Mouse (Mus musculus): ENCODE data around the gene Ttc28.

The Ttc28 gene

DNA sequence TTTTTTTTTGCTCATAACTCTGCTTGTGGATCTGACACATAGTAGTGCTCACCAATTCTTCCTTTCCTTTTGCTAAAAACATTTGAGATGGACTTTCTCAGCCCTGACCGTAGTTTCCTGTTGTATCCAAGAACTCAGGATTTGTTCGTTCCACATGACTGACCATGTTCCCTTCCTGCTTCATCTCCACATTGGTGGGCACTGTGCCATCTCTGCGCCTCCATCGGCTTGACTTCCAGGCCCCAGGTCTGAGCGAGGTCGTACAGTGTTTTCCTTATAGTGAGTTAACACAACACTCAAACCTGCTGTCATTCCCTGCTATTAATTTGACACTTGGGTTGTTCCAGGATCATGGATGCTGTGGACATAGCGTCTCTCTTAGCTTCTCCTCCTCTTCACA is 225.2 kb downstream of the Ttc28 start:
- no peak for DNase-seq

DNA sequence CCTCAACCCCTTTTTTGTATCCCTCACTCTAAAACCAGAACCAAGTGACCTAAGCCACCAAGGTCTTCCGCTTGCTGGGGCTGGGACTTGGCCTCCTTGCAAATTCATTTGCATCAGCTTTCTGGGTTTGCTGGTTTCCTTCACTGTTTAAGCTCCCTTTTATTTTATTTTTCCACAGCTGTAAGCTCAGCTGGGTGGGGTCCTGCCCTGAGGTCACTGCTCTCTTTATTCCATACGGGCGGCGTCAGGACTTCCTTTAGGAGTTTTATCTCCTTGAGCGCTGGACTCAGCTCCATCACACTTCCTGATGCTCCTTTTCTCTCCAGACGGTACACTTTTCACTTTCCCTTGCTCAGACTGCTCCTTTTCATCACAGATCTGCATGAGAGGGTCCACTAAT is 231.8 kb downstream of the Ttc28 start:
- no peak for DNase-seq

DNA sequence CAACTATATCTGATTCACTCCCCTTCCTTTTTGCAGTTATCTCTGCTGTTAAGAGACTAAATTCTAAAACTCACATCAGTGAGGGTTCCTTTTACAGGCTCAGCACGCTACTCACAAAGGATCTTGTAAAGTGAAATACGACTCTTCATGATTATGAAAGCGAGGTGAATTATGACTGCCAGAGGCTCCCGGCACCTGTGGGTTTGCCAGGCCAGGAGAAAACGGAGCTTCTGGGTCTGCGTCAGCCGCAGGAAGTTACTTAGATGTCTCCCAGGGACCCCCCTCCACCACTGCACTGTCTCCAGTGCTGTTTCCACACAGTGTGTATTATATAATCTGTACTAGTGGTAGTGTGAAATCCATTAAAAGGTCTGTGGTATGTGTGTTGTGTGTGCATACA is 233.6 kb downstream of the Ttc28 start:
- peak; percentile 26 for DNase-seq

DNA sequence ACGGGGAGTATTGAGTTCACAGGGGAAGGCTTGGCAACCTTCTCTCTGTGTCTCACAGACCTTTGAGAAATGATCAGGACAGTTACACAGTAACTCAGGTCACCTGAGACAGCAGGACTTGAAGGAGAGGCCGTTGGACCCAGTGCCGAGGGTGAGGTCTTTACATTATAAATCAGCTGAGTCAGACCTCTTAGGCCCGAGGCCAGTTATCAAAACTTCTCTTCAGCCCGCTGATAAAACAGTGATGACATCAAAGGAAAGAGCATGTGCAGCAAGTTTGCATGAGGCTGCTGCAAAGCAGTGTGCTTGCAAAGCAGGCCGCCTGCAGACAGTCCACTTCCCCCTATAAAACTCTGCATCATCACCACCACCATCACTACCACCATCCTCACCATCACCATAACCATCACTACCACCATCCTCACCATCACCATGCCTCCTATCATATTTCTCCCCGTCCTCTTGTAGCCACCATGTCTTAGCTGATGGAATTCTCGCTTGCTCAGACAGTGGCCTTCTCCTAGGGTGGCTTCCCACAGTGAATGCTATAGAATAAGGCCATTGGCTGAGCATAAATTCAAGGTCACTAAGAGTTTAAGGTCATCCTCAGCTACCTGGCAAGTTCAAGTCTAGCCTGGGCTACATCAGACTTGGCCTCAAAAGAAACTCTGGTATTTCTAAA is 234.2 kb downstream of the Ttc28 start:
- DNase-seq = no peak

DNA sequence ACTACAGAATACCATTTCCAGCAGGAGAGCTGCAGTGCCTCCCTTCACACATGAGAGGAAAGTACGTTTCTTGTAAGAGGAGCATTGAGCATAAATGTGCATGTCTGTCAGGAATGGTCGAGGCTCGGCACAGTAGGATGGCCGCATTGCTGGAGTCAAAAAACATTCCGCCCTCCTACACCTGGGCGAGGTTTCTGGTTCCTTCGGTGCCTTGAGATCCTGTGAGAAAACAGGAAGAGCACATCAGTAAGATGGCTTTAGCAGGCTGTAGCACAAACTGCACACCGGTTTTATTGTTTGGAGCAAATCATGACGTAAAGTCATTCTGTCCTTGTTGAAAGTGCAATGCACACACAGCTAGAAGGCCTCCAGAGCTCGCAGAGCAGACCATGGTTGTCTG is 235.0 kb downstream of the Ttc28 start:
- no peak for DNase-seq

DNA sequence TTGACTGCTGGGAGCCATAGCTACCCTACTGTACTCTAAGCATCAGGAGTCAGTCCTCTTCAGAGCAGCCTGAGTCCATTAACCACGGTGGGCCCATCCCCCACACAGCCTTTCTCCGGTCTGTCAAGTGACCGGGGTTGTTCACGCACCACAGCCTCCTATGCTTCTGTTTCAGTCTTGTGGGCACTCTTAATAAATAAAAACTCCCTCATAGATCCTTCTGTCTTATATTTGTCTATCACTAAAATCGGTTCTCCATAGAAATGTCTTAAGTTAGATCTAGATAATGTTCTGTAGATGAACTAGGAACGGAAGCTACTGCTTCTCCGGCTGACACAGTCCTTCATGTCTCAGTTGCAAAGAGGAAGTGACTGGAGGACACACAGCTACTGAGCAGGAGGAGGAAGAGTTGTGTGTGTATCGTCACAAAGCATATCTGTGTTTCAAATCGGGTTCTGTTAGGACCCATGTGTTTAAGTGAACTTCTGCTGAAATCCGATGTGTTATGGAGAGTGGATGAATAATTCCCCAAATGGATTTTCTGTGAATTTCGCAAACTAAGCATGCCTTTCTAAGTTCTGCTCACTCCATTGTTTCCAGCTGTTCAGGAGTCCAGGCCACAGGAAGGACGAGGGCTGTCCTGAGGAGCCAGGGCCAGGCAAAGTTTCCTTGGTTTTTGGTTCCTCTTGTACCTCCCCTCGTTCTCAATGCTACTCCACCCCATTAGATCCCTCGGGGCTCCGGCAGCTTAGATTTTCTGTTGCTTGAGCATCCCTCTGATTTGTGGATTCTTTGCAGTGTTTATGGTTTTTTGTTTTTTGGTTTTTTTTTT is 236.1 kb downstream of the Ttc28 start:
- peak; percentile 58 for DNase-seq

DNA sequence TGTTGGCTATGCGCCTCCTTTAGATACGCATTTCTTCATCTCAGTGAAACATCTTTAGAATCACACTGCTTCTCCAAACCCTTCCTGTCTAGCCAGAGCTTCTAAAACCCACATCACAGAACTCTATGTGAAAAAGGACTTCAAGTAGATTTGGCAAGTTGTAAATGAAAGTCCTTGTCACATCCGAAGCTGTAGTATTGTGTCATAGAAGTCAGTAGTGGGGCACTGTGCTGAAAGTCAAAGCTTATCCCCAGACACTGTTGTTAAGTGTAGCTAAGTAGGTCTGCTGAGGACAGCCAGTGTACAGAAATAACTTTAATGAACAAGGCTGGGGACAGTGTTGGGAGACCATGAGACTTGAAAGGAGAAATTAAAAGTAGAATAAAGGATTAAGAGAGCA is 240.2 kb downstream of the Ttc28 start:
- no peak for DNase-seq

DNA sequence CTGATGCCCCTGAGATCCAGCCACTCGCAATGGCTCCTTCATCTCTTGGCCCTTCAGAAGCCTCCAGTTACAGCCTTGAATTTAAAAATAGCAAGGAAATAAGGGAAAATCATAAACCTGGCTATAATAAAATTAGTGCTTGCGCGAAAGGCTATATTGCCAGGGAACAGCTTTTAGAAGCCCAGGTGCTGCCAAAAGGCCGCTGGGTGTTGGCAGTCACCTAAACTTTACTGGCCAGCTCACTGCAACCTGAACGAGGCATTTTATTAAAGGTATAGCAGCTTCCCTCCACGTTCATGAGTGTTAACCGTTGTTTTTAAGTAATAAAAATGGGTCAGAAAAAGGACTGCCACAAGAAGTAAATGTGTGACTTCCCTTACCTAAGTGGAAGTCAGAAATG is 240.7 kb downstream of the Ttc28 start:
- no peak for DNase-seq

DNA sequence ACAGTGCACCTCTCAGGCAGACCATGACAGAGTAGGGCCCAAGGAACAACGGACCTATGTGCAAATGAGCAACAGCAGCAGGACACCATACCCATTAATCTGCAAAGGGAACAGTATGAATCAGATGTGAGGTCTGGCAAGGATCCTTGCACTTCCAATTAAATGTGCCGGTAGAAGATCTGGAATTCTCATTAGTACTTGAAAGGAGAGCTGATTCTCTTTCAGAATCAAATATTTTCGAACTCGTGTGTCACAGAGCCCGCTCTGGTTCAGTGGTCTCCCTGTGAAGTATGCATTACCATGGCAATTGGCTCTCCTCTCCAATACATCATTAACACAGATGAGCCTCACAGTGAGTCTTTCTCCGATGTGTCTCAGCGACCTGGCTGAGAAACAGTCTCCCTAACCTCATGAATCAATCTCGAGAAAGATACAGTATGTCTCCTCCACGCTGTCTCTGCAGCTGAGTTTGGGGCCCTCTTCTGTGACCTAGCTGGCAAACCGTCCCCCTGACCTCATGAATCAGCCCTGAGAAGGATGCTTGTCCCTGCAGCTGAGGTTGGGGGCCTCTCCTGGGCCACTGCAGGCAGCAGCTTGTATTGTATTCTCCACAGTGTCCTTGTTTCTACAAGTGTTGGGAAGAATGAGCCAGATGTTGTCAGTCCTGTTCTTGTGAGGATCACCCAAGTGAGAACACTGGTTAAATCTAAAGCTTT is 241.3 kb downstream of the Ttc28 start:
- DNase-seq = no peak

DNA sequence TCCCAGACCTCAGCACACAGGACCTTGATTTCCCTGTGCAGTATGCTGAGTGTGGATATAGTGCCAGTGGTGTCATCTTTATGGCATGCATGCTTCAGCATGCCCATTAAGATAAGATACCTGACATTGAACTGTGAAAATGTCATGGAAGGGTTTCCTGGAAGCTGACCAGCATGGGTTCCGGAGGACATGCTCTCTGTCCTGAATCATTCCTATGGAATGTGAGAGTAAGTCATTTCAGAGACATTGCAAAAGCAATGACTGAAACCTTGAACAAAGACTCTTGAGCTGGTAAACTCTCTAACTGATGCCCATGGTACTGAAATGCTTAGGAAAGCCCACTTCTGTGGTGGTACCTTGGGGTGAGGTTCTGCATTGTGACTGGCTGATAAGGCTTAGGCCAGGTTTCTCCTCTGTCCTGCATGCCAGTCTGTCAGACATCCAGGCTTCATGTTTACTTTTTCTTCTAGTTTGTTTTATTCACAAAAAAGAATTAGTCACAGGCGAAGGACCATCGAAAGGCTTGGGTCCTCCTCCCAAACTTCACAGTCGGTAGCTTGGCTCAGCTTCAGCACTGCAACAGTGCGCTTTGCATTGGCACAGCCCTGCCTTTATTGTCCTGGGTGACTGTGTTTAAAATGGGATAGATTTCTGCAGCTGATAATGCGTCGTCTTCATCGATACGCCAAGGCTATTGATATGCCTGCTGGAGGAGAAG is 242.9 kb downstream of the Ttc28 start:
- DNase-seq = no peak

DNA sequence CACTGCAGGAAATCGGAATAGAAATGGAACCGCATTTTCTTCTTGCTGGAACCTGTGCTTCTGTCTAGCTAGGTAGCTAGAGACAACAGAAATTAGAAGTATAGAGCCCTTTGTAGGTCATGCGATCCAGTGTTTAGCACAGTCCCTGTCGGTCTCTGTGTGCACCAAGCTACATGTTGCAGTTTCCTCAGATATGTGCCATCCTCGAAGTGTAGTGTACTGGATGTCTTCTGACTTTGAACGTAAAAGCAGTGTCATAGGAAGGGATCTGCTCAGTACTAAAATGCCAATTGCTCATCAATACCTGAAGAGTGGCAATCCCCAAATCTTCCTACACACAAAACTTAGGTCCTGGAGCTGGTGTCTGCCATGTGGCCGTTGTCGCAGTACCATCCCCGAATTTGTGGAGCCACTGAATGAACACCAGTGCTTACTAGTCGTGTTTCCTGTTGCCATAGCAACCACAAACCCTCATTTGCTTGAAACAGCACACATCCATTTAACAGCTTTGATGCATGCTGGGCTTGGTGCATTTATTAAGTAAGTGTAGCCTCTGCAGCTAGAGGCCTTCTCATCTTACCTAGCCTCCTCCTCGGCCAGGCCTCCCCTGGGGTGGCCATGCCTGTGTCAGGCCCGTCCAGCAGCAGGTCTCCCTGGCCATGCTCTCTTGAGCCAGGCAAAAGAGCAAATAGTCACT is 243.6 kb downstream of the Ttc28 start:
- DNase-seq = no peak

DNA sequence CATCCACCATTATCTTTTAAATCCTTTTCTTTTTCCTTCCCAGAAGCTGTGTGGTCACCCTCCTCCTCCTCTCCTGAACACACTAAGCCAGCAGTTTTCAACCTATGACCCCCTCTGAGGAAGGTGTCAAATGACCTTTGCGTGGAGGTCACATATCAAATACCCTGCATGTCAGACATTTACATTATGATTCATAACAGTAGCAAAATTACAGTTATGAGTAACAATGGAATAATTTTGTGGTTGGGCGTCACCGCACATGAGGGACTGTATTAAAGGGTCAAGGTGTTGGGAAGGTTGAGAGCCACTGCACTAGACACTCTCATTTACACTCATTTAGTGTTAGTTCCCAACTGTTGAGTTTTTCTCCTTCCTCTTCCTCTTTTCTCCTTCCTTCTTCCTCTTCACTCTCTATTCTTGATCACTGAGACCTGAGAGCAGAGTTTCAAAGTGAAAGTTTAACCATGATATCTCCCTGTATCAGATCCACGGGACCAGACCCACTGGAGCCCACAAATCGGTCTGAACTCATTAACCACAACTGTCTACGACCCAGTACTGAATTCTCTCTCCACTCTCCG is 245.1 kb downstream of the Ttc28 start:
- DNase-seq = no peak

DNA sequence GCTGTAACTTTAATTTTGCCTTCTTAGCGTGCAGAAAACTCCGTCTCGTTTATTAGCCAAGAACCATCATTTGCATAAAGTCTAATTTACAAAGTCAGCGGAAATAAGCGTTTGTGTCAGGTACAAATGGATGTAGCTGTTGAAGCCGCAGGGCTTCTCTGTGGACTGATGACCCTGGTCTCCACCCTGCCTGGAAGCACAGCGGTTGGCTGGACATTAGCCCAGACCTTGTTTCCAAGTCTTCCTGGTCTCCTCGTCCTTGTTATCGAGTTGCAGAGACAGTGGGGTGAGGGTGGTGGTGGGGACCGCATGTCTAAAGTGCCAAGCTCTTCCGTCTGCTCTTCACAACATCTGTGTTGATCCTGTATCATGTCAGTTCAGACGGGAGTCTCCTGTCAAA is 246.1 kb downstream of the Ttc28 start:
- no peak for DNase-seq

DNA sequence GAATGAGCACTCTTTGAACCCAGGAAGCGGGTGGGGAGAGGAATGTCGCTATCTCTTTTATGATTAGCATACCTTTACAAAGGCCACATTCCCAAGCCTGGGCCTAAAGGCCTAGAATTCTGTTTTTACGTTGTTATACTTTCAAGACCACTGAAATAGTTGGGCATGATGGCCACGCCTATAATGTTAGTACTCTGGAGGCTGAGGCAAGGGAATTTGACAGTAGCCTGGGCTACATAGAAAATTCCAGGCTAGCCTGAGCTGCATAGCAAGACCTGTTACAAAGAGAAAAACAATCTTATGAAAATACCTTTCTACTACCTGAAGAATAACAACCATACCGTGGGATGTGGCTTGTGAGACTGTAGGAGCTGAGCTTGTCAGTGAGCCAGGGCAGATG is 248.2 kb downstream of the Ttc28 start:
- no peak for DNase-seq

DNA sequence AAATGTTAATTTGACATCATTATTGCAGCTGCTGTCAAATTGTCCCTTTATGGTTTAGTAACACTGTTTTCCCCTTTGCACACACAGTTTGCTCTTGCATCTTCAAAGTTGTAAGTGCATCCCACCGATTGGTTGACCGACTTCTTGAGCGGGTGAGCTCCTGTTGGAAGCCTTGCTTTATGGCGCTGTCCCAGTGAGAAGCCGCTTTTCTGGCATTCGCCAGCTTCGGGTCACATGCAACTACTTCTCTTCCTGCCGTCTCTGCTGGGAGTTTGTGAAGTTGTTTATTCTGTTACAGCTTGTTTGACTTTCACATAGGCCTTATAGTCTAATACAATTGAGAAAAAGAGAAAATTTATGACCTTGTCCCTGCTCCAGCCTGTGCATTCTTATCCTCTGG is 250.5 kb downstream of the Ttc28 start:
- no peak for DNase-seq

DNA sequence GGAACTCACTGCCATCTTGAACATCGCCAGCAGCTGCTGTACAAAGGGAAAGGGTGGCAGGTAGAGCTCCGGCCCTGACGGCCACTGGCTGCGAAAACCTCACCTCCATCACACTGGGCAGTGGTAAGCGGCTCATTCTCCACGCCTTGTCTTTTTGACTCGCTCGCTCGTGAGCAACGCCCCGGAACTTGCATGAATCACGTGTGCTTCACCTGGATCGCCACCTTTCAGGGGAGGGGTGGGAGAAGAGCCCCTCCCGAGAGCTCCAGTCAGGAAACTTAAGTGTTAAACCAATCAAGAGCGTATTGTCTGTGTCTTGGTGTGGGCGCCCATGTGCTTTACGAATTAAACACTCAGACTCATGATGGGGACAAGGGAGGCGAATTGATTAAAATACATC is 252.0 kb downstream of the Ttc28 start:
- DNase-seq = no peak

DNA sequence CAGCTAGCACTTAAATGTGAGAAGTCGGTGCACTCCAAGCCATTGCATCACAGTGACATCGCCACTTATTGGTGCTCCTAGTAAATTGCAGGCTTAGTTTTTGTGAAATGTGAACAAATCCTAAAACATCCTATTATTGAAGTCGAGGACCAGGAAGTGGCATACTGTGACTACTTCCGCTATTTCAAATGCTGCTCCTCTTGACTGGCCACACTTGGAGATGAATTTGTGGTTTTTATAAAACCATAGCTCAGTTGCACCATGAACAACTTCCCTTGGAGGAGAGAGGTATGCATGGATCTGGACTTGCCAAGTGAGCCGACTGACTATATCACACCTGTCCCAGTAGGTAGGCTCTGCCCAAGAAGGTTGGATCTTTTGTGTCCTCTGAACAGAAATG is 253.5 kb downstream of the Ttc28 start:
- DNase-seq = no peak

DNA sequence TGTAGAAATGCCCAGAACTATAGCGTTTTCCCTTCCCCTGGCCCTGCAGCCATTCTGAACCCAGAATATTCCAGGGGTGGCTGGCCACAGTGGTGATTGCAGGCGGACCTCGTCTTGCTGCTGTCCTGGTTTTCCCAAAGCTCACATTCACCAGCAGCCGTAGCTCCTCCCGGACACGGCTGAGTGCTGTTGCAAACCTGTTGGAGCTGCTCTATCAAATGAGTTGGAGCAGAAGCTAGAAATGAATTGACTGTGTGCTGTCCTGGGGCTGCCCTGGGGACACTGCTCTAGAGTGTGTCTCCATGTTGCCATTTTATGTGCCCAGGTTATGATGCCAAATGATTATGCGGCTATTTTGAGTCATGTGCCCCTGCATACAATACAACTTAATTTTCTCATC is 254.2 kb downstream of the Ttc28 start:
- no peak for DNase-seq

DNA sequence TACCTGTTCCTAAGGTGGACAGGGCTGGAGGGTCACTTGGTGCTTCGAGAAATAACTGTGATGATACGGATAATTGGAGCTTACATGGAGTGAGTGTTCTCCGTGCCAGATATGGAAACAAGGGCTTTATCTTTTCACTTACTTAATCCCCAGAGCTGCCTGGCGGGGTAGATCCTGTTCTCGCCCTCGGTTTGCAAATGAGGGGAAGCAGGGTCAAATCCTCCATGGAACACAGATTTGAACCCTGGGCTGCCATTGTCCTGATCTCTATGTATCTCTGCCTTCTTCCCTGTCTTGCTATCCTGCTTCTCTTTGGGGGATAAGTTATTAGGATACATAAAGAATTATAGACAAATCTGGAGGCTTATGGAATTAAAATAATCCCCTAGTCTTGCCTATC is 257.7 kb downstream of the Ttc28 start:
- DNase-seq = no peak

DNA sequence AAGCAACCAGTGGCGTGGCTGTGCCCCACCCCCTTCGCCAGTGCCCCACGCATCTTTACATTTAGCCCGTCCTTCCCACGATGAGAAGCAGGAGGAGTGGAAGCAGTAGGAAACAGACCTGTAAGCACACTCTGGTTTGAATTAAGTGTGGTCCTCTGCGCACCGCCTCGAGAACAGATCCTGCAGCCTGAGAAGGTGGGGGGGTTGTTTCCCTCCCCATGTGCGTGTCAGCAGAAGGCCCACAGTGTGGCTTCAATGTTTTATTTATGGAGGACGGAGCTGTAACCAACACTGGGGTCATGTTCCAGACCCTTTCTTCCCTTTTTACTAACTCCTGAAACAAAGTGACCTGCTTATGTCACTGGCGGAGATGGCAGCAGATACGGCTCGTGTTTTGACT is 258.1 kb downstream of the Ttc28 start:
- no peak for DNase-seq

DNA sequence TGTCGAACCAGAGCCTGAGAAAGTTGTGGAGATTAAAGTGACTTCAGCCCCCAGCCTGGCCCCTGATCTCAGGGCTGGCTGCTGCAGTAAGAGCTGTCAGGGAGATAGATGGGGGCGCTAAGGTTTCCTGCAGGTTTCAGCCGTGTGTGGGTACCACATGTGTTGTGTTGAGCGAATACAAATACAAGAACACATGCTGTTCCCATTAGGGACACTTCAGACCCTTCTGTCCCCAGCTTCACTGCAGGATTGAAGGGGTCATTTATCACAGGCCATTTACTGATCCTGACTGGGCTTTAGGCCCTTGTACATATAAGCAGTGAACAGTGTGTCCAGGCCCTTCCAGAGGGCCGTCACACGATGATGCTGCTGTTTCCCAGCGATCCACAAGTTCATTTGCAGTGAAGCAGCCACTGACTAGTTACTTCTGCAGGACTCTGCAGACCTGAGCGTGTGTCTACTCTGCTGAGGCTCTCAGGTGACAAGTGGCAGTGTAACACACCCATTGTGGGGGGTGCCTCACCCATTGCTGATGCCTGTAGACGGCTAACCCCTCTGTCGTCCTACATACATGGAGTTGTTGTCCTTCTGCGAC is 258.7 kb downstream of the Ttc28 start:
- no peak for DNase-seq
